Mouse (Mus musculus) neural tube, embryonic 10.5 days (tissue): ENCODE results near the gene Npy4r.

Source experiments
- DNase-seq: peaks from one replicate; pipeline ENCODE4 v3.0.0-alpha.2; 2017; ENCODE audit warnings: low spot score; ENCODE audit errors: extremely low spot score

Npy4r gene

GRCm38 (mm10) chr14:34152342-34152741, at the start of gene Npy4r:
Npy4r (minus strand) TSS chr14:34152489.
- peak; percentile 22 for DNase-seq

- DNase-seq, result peak; percentile 47
Measured at GRCm38 (mm10) chr14:34201231-34202035, 49.1 kb upstream of the Npy4r start, which contains the start of gene Gprin2. Gprin2 (minus strand) TSS chr14:34201653.

GRCm38 (mm10) chr14:34200738-34201230, 48.5 kb upstream of the Npy4r start:
- no peak for DNase-seq

- DNase-seq, result no peak
Measured at GRCm38 (mm10) chr14:34196706-34197105, 44.4 kb upstream of the Npy4r start.

- no peak for DNase-seq
Measured at GRCm38 (mm10) chr14:34195466-34195865, 43.2 kb upstream of the Npy4r start.

GRCm38 (mm10) chr14:34193879-34194278, 41.6 kb upstream of the Npy4r start:
- no peak for DNase-seq

- no peak for DNase-seq
Measured at GRCm38 (mm10) chr14:34190361-34190760, 38.1 kb upstream of the Npy4r start.

GRCm38 (mm10) chr14:34188629-34189028, 36.3 kb upstream of the Npy4r start:
- DNase-seq, result peak; percentile 24

GRCm38 (mm10) chr14:34183101-34183500, 30.8 kb upstream of the Npy4r start:
- no peak for DNase-seq

GRCm38 (mm10) chr14:34179351-34179750, 27.1 kb upstream of the Npy4r start:
- DNase-seq, result no peak

GRCm38 (mm10) chr14:34171107-34171506, 18.8 kb upstream of the Npy4r start:
- no peak for DNase-seq

- no peak for DNase-seq
Measured at GRCm38 (mm10) chr14:34155752-34156151, 3.5 kb upstream of the Npy4r start.

GRCm38 (mm10) chr14:34154601-34155337, 2.5 kb upstream of the Npy4r start:
- DNase-seq, result peak; percentile 53

- DNase-seq, result no peak
Measured at GRCm38 (mm10) chr14:34142915-34143314, 9.4 kb downstream of the Npy4r start.

GRCm38 (mm10) chr14:34142316-34142715, 10.0 kb downstream of the Npy4r start:
- no peak for DNase-seq

GRCm38 (mm10) chr14:34139671-34140664, 12.3 kb downstream of the Npy4r start:
- DNase-seq, result no peak

GRCm38 (mm10) chr14:34135391-34135790, 16.9 kb downstream of the Npy4r start:
- no peak for DNase-seq

GRCm38 (mm10) chr14:34131216-34131615, 21.1 kb downstream of the Npy4r start:
- no peak for DNase-seq

GRCm38 (mm10) chr14:34121691-34122090, 30.6 kb downstream of the Npy4r start:
- DNase-seq, result no peak

- no peak for DNase-seq
Measured at GRCm38 (mm10) chr14:34120923-34121351, 31.4 kb downstream of the Npy4r start.
